Mouse (Mus musculus): Measurements from ENCODE around the gene Hgfac. TPM values are rescaled to one million over a fixed set of nuclear protein-coding genes. Genes with fewer than 3 reads are reported as not detected.
A peak's percentile ranks its signal among the peaks of the same experiment; 100 is the strongest.

The Hgfac gene
- polyA plus RNA-seq, 1 experiment: 12.9 TPM

- WGBS: 45% methylated on average over 5 of the region's 5 CpGs
- TF ChIP-seq CTCF (IDR thresholded peaks at IDR 0.05; ENCODE audit: insufficient read depth, low read length) (no peak), POLR2A (IDR thresholded peaks at IDR 0.05; ENCODE audit: borderline replicate concordance, extremely low read depth, low read depth, low read length) (no peak)
- no peak for DNase-seq
- Histone ChIP-seq H3K4me1 (ENCODE audit: control insufficient read depth, insufficient read depth, low read length) (peaks cover 2% of the 10 kb centered on the region; the same call in 1 of the 2 replicates), H3K4me3 (replicated peaks; ENCODE audit: extremely low read depth, low read depth, low read length) (no peak overlapping the region)
Observed at GRCm38 (mm10) chr5:35010656-35011055, 30.7 kb upstream of the Hgfac start.

- TF ChIP-seq CTCF (IDR thresholded peaks at IDR 0.05; ENCODE audit: insufficient read depth, low read length) (no peak), POLR2A (IDR thresholded peaks at IDR 0.05; ENCODE audit: borderline replicate concordance, extremely low read depth, low read depth, low read length) (no peak)
- WGBS: 82% methylated on average over 6 of the region's 6 CpGs
- 0 out of 2 replicates have a peak, but pooled peaks cover under 1% of the 10 kb centered on the region for H3K4me1 ChIP-seq (ENCODE audit: control insufficient read depth, insufficient read depth, low read length)
- no peak overlapping the region for H3K4me3 ChIP-seq (replicated peaks; ENCODE audit: extremely low read depth, low read depth, low read length)
- no peak for DNase-seq
Observed at GRCm38 (mm10) chr5:35011156-35011923, 30.0 kb upstream of the Hgfac start.

GRCm38 (mm10) chr5:35014036-35014435 is 27.3 kb upstream of the Hgfac start:
- TF ChIP-seq CTCF (IDR thresholded peaks at IDR 0.05; ENCODE audit: insufficient read depth, low read length) (no peak), POLR2A (IDR thresholded peaks at IDR 0.05; ENCODE audit: borderline replicate concordance, extremely low read depth, low read depth, low read length) (no peak)
- WGBS: 71% methylated on average over 6 of the region's 6 CpGs

GRCm38 (mm10) chr5:35019673-35020300 is 21.5 kb upstream of the Hgfac start:
- DNase-seq: no peak
- Histone ChIP-seq H3K4me3 (replicated peaks; ENCODE audit: extremely low read depth, low read depth, low read length) (no peak overlapping the region), H3K4me1 (ENCODE audit: control insufficient read depth, insufficient read depth, low read length) (peaks cover 3% of the 10 kb centered on the region)
- TF ChIP-seq POLR2A (IDR thresholded peaks at IDR 0.05; ENCODE audit: borderline replicate concordance, extremely low read depth, low read depth, low read length) (no peak), CTCF (IDR thresholded peaks at IDR 0.05; ENCODE audit: insufficient read depth, low read length) (no peak)
- WGBS: 54% methylated on average over 9 of the region's 9 CpGs

More at GRCm38 (mm10) chr5:35014036-35014435, 27.3 kb upstream of the Hgfac start:
- no peaks in the 10 kb centered on the region for H3K4me1 ChIP-seq (ENCODE audit: control insufficient read depth, insufficient read depth, low read length)
- DNase-seq: no peak
- H3K4me3 ChIP-seq (replicated peaks; ENCODE audit: extremely low read depth, low read depth, low read length): no peak overlapping the region

- DNase-seq: no peak
- no peak for TF ChIP-seq CTCF (IDR thresholded peaks at IDR 0.05; ENCODE audit: insufficient read depth, low read length)
- no peak for TF ChIP-seq POLR2A (IDR thresholded peaks at IDR 0.05; ENCODE audit: borderline replicate concordance, extremely low read depth, low read depth, low read length)
- H3K4me3 ChIP-seq (replicated peaks; ENCODE audit: extremely low read depth, low read depth, low read length): no peak overlapping the region
- peaks cover 3% of the 10 kb centered on the region for H3K4me1 ChIP-seq (ENCODE audit: control insufficient read depth, insufficient read depth, low read length)
- 63% methylated on average over 9 of the region's 9 CpGs for WGBS
Observed at GRCm38 (mm10) chr5:35020410-35021241, 20.7 kb upstream of the Hgfac start.

- TF ChIP-seq POLR2A (IDR thresholded peaks at IDR 0.05; ENCODE audit: borderline replicate concordance, extremely low read depth, low read depth, low read length) (no peak), CTCF (IDR thresholded peaks at IDR 0.05; ENCODE audit: insufficient read depth, low read length) (peak; percentile 63)
Observed at GRCm38 (mm10) chr5:35024975-35025374, 16.3 kb upstream of the Hgfac start.

GRCm38 (mm10) chr5:35029303-35029702 is 12.0 kb upstream of the Hgfac start:
- TF ChIP-seq POLR2A (IDR thresholded peaks at IDR 0.05; ENCODE audit: borderline replicate concordance, extremely low read depth, low read depth, low read length) (no peak), CTCF (IDR thresholded peaks at IDR 0.05; ENCODE audit: insufficient read depth, low read length) (no peak)
- DNase-seq: no peak
- Histone ChIP-seq H3K4me1 (ENCODE audit: control insufficient read depth, insufficient read depth, low read length) (peaks cover 4% of the 10 kb centered on the region; the same call in 1 of the 2 replicates), H3K4me3 (replicated peaks; ENCODE audit: extremely low read depth, low read depth, low read length) (no peak overlapping the region)
- 100% methylated on average over 1 of the region's 1 CpGs for WGBS

More at GRCm38 (mm10) chr5:35024975-35025374, 16.3 kb upstream of the Hgfac start:
- DNase-seq: peak; percentile 70
- Histone ChIP-seq H3K4me3 (replicated peaks; ENCODE audit: extremely low read depth, low read depth, low read length) (no peak overlapping the region), H3K4me1 (ENCODE audit: control insufficient read depth, insufficient read depth, low read length) (no peaks in the 10 kb centered on the region)
- WGBS: 17% methylated on average over 2 of the region's 2 CpGs

GRCm38 (mm10) chr5:35029755-35030154 is 11.6 kb upstream of the Hgfac start:
- Histone ChIP-seq H3K4me3 (replicated peaks; ENCODE audit: extremely low read depth, low read depth, low read length) (no peak overlapping the region), H3K4me1 (ENCODE audit: control insufficient read depth, insufficient read depth, low read length) (peaks cover 5% of the 10 kb centered on the region)
- WGBS: 85% methylated on average over 5 of the region's 5 CpGs
- TF ChIP-seq CTCF (IDR thresholded peaks at IDR 0.05; ENCODE audit: insufficient read depth, low read length): no peak
- no peak for DNase-seq

GRCm38 (mm10) chr5:35033068-35033467 is 8.2 kb upstream of the Hgfac start:
- WGBS: 44% methylated on average over 5 of the region's 5 CpGs
- TF ChIP-seq CTCF (IDR thresholded peaks at IDR 0.05; ENCODE audit: insufficient read depth, low read length) (peak; percentile 43), POLR2A (IDR thresholded peaks at IDR 0.05; ENCODE audit: borderline replicate concordance, extremely low read depth, low read depth, low read length) (no peak)
- DNase-seq: no peak

More at GRCm38 (mm10) chr5:35033068-35033467, 8.2 kb upstream of the Hgfac start:
- H3K4me1 ChIP-seq (ENCODE audit: control insufficient read depth, insufficient read depth, low read length): peaks cover 20% of the 10 kb centered on the region
- no peak overlapping the region for H3K4me3 ChIP-seq (replicated peaks; ENCODE audit: extremely low read depth, low read depth, low read length)

All from lung, adult 2 months (tissue).